Mouse (Mus musculus) stomach, postnatal 0 days (tissue): ENCODE data around the gene D430042O09Rik.

ENCODE experiments used
- CTCF ChIP-seq: IDR thresholded peaks from 2 replicates; pipeline ENCODE4 v1.5.1; 2016; ENCODE audit warnings: antibody characterized with exemption, low read depth, mild to moderate bottlenecking, moderate library complexity
- EP300 ChIP-seq: optimal IDR thresholded peaks from 2 replicates; pipeline ENCODE3; 2016; ENCODE audit warnings: antibody characterized with exemption

DNA sequence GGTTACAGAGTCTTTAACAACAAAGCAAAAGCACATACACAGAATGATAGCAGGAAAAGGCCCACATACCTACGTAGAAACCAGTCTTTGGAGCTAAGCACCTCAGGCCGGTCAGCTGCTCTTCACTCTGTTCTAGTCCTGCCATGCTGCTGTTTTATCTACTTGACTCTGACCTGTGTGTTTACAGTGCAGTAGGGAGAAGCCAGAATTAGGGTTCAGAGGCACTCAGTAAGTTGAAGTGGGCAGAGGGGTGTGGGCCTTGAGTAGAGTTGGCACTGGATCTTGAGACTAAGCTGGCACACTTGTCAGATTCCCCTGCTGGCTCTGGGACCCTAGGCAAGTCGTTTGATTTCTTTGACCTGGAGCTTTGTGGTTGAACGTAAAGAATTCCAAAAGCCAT lies 13.3 kb downstream of the D430042O09Rik start:
- TF ChIP-seq CTCF (no peak), EP300 (no peak)
